Mouse (Mus musculus) limb, embryonic 12.5 days (tissue): Measurements from ENCODE around the gene Rfc2. TPM values are rescaled to one million over a fixed set of nuclear protein-coding genes. Genes with fewer than 3 reads are reported as not detected.

Experiments used
- ATAC-seq: fragments of 200-750 bp; cut with Nextera tagmentation; 2 replicates; pipeline ENCODE4 v1.8.0; 2017; ENCODE audit warnings: low read depth, moderate TSS enrichment; ENCODE audit not compliant: insufficient number of reproducible peaks, insufficient read depth, low FRiP score, low TSS enrichment
- H3K27ac ChIP-seq: fragments of 300-500 bp; sonication (generic); 2 replicates; pipeline ENCODE4 v1.5.1; 2016; ENCODE audit warnings: mild to moderate bottlenecking, moderate library complexity
- H3K27me3 ChIP-seq: fragments of 300-500 bp; sonication (generic); 2 replicates; pipeline ENCODE4 v1.6.1; 2016; ENCODE audit warnings: mild to moderate bottlenecking, moderate library complexity
- H3K36me3 ChIP-seq: fragments of 300-500 bp; sonication (generic); 2 replicates; pipeline ENCODE4 v1.6.1; 2016; ENCODE audit warnings: mild to moderate bottlenecking, moderate library complexity
- H3K4me1 ChIP-seq: fragments of 300-500 bp; sonication (generic); replicated peaks from 2 replicates; pipeline ENCODE4 v1.6.1; 2016
- H3K4me2 ChIP-seq: fragments of 300-500 bp; sonication (generic); 2 replicates; pipeline ENCODE4 v1.6.1; 2016; ENCODE audit warnings: mild to moderate bottlenecking, moderate library complexity
- H3K4me3 ChIP-seq: fragments of 300-500 bp; sonication (generic); replicated peaks from 2 replicates; pipeline ENCODE4 v1.5.1; 2016; ENCODE audit warnings: mild to moderate bottlenecking
- H3K9ac ChIP-seq: fragments of 300-500 bp; sonication (generic); replicated peaks from 2 replicates; pipeline ENCODE4 v1.6.1; 2016; ENCODE audit warnings: mild to moderate bottlenecking, moderate library complexity
- H3K9me3 ChIP-seq: fragments of 300-500 bp; sonication (generic); 2 replicates; pipeline ENCODE4 v1.6.1; 2016; ENCODE audit warnings: mild to moderate bottlenecking, moderate library complexity
- WGBS: fragments of 180-500 bp; shearing (Covaris S2); methylation state at CpG from one replicate; pipeline ENCODE4 v1.1.7; 2016; 5-methylcytosine and 5-hydroxymethylcytosine counted together
- polyA plus RNA-seq: library from polyadenylated mRNA; unstranded; fragments of >200 nt; fragmentation: Nextera tagmentation; extraction: Ambion mirVana; gene quantifications from 2 replicates; pipeline ENCODE4 v1.2.1, GENCODE M21; 2016

The Rfc2 gene
- polyA plus RNA-seq, 1 experiment from 2014 or later = 350 TPM

GRCm38 (mm10) chr5:134583006-134583883, 2.1 kb downstream of the Rfc2 start:
- H3K4me1 ChIP-seq = peaks cover 12% of the 10 kb centered on the region
- ATAC-seq = no peak
- H3K4me2 ChIP-seq = peak overlapping the region; percentile 90
- peak overlapping the region; percentile 81 for H3K9ac ChIP-seq
- no peak overlapping the region for H3K27ac ChIP-seq
- peaks cover 26% of the 10 kb centered on the region for H3K36me3 ChIP-seq
- no peaks in the 10 kb centered on the region for H3K27me3 ChIP-seq
- 34% methylated on average over 15 of the region's 15 CpGs for WGBS
- no peaks in the 10 kb centered on the region for H3K9me3 ChIP-seq
- H3K4me3 ChIP-seq = peak overlapping the region; percentile 89

GRCm38 (mm10) chr5:134583884-134584213, 2.7 kb downstream of the Rfc2 start:
- H3K27me3 ChIP-seq = no peaks in the 10 kb centered on the region
- ATAC-seq = no peak
- H3K4me1 ChIP-seq = peaks cover 12% of the 10 kb centered on the region
- H3K9ac ChIP-seq = peak overlapping the region; percentile 81
- no peaks in the 10 kb centered on the region for H3K9me3 ChIP-seq
- 85% methylated on average over 3 of the region's 3 CpGs for WGBS
- peak overlapping the region; percentile 89; the same call in 1 of the 2 replicates for H3K4me3 ChIP-seq
- no peak overlapping the region for H3K27ac ChIP-seq
- peak overlapping the region; percentile 90 for H3K4me2 ChIP-seq
- H3K36me3 ChIP-seq = peaks cover 32% of the 10 kb centered on the region

GRCm38 (mm10) chr5:134584798-134585197, 3.6 kb downstream of the Rfc2 start:
- Histone ChIP-seq H3K9ac (no peak overlapping the region), H3K4me2 (no peak overlapping the region), H3K9me3 (no peaks in the 10 kb centered on the region), H3K27ac (no peak overlapping the region), H3K4me1 (peaks cover 12% of the 10 kb centered on the region), H3K36me3 (peaks cover 40% of the 10 kb centered on the region), H3K4me3 (no peak overlapping the region), H3K27me3 (no peaks in the 10 kb centered on the region)
- 90% methylated on average over 5 of the region's 5 CpGs for WGBS
- no peak for ATAC-seq

- Histone ChIP-seq H3K9me3 (no peaks in the 10 kb centered on the region), H3K9ac (no peak overlapping the region), H3K4me1 (no peaks in the 10 kb centered on the region), H3K36me3 (peaks cover 86% of the 10 kb centered on the region), H3K27me3 (no peaks in the 10 kb centered on the region), H3K4me3 (no peak overlapping the region), H3K27ac (no peak overlapping the region), H3K4me2 (no peak overlapping the region)
- ATAC-seq = no peak
- 93% methylated on average over 3 of the region's 3 CpGs for WGBS
These were observed 8.7 kb downstream of the Rfc2 start for GRCm38 (mm10) chr5:134589900-134590299.

- peaks cover 94% of the 10 kb centered on the region for H3K36me3 ChIP-seq
- ATAC-seq = no peak
- no peaks in the 10 kb centered on the region for H3K27me3 ChIP-seq
- H3K4me3 ChIP-seq = no peak overlapping the region
- no peaks in the 10 kb centered on the region for H3K9me3 ChIP-seq
- WGBS = 93% methylated on average over 11 of the region's 11 CpGs
- H3K9ac ChIP-seq = no peak overlapping the region
- H3K27ac ChIP-seq = no peak overlapping the region
- no peak overlapping the region for H3K4me2 ChIP-seq
- no peaks in the 10 kb centered on the region for H3K4me1 ChIP-seq
These were observed 10.9 kb downstream of the Rfc2 start for GRCm38 (mm10) chr5:134592026-134592581.

DNA sequence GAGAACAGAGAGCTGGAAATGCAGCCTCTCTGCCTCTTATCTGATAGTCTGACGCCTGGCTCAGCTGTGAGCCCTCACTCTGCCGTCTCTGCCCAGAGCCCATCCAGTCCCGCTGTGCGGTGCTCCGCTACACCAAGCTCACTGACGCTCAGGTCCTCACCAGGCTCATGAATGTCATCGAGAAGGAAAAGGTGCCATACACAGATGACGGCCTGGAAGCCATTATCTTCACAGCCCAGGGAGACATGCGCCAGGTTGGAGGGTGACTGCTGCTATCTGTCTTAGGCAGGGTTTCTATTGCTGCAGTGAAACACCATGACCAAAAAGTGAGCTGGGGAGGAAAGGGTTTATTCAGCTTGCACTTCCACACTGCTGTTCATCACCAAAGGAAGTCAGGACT, 11.9 kb downstream of the Rfc2 start:
- ATAC-seq = no peak
- 0 out of 2 replicates have a peak overlapping the region, but pooled peaks have one; percentile 18 for H3K9ac ChIP-seq
- H3K36me3 ChIP-seq = peaks cover 96% of the 10 kb centered on the region
- WGBS = 90% methylated on average over 9 of the region's 9 CpGs
- H3K4me1 ChIP-seq = no peaks in the 10 kb centered on the region
- H3K4me3 ChIP-seq = no peak overlapping the region
- H3K27me3 ChIP-seq = no peaks in the 10 kb centered on the region
- no peak overlapping the region for H3K4me2 ChIP-seq
- no peaks in the 10 kb centered on the region for H3K9me3 ChIP-seq
- H3K27ac ChIP-seq = no peak overlapping the region

DNA sequence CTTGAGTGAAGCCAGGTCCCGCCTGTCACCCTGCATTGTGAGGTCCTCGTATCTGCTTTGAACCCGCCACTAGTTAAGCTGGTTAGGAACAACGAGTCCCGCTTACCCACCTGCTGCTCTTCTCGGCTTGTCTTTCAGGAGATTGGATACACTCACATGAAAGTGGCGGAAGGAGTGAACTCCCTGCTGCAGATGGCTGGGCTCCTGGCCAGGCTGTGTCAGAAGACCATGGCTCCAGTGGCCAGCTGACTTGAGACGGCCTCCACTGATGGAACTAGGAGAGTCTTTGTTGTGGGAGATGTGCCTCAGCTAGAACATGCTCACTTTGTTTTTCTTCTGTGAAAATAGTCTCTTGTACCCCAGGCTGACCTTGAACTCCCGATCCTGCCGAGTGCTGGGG, 16.5 kb downstream of the Rfc2 start:
- H3K36me3 ChIP-seq = peaks cover 70% of the 10 kb centered on the region
- 85% methylated on average over 10 of the region's 10 CpGs for WGBS
- no peak overlapping the region for H3K9ac ChIP-seq
- no peaks in the 10 kb centered on the region for H3K27me3 ChIP-seq
- ATAC-seq = no peak
- H3K4me1 ChIP-seq = peaks cover 8% of the 10 kb centered on the region
- H3K27ac ChIP-seq = no peak overlapping the region
- no peak overlapping the region for H3K4me3 ChIP-seq
- no peaks in the 10 kb centered on the region for H3K9me3 ChIP-seq
- no peak overlapping the region for H3K4me2 ChIP-seq

DNA sequence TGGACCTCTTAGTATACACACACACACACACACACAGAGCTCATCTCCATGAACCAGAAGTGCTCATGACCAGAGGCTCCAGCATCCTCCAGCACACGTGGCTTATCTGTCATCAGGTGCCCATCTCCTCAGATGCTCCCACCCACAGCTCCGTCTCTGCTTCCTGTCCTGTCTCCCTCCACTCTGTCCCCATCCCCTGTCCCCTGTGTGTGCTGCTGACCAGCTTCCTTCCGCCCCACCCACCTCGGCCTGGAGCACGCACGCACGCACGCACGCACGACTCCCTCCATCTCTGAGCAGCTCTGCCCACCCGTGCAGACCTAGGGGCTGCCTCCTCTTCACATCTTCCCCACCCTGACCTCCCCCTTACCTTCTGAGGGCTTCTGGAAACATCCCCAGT, 23.2 kb downstream of the Rfc2 start:
- no peak for ATAC-seq
- 82% methylated on average over 11 of the region's 11 CpGs for WGBS
- Histone ChIP-seq H3K27ac (no peak overlapping the region), H3K36me3 (peaks cover 9% of the 10 kb centered on the region), H3K9ac (no peak overlapping the region), H3K27me3 (no peaks in the 10 kb centered on the region), H3K9me3 (no peaks in the 10 kb centered on the region), H3K4me2 (no peak overlapping the region), H3K4me3 (no peak overlapping the region), H3K4me1 (peaks cover 7% of the 10 kb centered on the region)

DNA sequence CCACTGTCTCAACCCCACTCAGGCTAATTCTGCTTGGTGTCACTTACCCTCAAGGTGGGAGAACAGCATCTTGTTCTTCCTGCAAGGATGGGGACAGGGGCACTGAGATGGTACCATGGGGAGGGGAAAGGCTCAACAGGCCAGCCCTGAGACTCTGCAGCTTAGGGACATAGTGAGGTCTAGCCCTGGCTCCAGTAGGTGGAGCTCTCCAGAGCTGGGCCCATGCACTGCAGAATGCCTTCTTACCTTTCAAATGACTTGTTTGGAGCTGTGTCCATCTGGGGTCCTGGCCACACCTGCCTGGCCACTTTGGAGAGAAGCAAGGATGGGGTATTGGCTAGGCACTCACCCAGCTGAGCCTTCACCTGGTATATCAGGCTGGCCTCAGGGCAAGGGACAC, 25.1 kb downstream of the Rfc2 start:
- Histone ChIP-seq H3K27ac (no peak overlapping the region), H3K9ac (no peak overlapping the region), H3K4me2 (no peak overlapping the region), H3K36me3 (0 out of 2 replicates have a peak, but pooled peaks cover 3% of the 10 kb centered on the region), H3K4me1 (no peaks in the 10 kb centered on the region), H3K4me3 (no peak overlapping the region), H3K9me3 (no peaks in the 10 kb centered on the region), H3K27me3 (no peaks in the 10 kb centered on the region)
- ATAC-seq = no peak

DNA sequence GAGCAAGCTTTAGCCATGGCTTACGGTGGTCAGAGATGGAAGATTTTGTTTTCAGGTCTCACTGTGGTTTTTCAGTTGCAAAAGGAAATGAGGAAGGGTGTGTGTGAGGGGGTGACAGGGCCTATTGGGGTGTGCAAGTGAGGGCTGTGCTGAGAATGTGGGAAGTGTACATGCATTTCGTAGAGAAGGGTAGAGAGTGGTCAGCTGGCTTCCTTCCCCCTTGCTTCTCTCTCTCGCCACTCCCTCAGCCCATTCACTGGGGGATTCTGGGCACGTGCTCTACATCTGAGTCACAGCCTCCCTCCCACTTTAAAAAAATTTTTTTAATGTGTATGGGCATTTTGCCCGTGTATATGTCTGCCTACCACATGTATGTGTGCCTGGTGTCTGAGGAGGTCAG, 26.0 kb downstream of the Rfc2 start:
- Histone ChIP-seq H3K9me3 (no peaks in the 10 kb centered on the region), H3K4me3 (no peak overlapping the region), H3K9ac (no peak overlapping the region; the same call in 1 of the 2 replicates), H3K4me1 (no peaks in the 10 kb centered on the region), H3K36me3 (0 out of 2 replicates have a peak, but pooled peaks cover 3% of the 10 kb centered on the region), H3K27me3 (no peaks in the 10 kb centered on the region), H3K27ac (no peak overlapping the region), H3K4me2 (no peak overlapping the region)
- 70% methylated on average over 5 of the region's 5 CpGs for WGBS
- no peak for ATAC-seq

DNA sequence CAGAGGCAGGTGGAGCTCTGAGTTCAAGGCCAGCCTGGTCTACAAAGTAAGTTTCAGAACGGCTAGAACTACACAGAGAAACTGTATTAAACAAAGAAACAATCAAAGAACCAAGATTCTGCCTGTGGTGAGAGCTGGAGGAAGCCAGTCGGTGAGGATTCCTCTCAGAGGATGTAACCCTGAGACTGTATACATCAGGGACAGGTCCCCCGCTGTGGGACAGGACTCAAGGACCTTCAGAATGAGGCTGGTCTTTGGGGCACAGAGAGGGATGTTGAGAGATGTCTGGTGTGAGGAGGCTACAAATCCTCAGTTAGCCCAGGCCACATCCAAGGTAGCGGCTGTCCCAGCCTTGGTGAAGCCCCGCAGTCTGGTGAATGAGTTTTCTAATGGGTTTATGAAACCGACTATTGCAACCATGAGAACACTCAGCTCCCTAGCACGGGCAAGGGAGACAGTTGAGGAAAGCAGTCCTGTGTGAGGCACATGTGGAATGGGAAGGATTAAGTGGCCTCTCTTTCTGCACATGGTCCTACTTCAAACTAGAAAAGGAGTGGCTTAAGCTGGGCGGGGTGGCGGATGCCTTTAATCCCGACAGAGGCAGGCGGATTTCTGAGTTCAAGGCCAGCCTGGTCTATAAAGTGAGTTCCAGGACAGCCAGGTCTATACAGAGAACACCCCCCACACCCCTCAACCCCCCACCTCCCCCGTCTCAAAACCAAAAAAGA, 28.9 kb downstream of the Rfc2 start:
- Histone ChIP-seq H3K27me3 (no peaks in the 10 kb centered on the region), H3K4me3 (no peak overlapping the region), H3K9me3 (no peaks in the 10 kb centered on the region), H3K4me2 (no peak overlapping the region), H3K4me1 (no peaks in the 10 kb centered on the region), H3K36me3 (peaks cover 7% of the 10 kb centered on the region), H3K27ac (no peak overlapping the region), H3K9ac (no peak overlapping the region)
- no peak for ATAC-seq
- 83% methylated on average over 12 of the region's 12 CpGs for WGBS
